Mouse (Mus musculus): ENCODE measurements around the gene Manbal. TPM values are rescaled to one million over a fixed set of nuclear protein-coding genes. Genes with fewer than 3 reads are reported as not detected.
A peak's percentile ranks its signal among the peaks of the same experiment; 100 is the strongest.

Gene Manbal
- 67.0 and 85.8 TPM in 2 replicates for polyA plus RNA-seq (2016; fragmentation: Nextera tagmentation; extraction: Ambion mirVana)

DNA sequence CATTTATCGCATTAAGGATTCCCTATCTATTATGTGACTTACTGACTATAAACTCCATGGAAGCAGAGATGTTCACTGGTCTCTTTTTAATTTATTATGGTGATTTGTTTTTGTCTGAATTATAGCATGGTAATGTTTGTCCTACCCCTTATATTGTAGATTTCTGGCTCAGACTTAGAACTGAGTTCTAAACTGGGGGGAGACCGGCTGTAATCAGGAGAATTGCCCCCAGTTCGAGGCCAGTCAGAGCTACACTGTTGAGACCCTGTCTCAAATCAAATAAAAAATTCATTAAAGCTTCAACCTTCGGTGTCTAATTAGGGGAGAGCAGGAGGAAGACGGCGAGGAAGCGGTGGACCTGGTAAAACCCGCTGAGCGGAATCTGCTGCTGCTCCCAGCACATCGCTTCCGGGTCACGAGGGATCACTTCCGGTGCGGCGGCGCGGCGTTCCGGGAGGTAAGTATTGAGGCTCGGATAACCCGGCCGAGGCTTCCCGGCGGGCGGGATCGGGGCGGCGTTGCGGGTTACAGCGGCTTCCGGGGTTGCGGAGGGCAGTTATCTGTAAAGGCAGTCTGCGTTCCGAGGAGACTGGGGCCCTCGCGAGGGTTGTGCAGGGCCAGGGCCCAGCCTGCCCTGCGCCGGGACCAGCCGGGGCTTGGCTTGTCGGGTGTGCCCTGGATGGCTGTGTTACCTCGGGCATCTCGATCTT, at the start of gene Manbal:
TSS of gene Manbal (plus strand) at position 411 of the 710 bp plus-strand sequence.
- WGBS, result 4% methylated on average over 42 of the region's 42 CpGs
- peaks cover 31% of the 10 kb centered on the region for H3K4me1 ChIP-seq (replicated peaks)
- peaks cover 16% of the 10 kb centered on the region; the same call in 1 of the 2 replicates for H3K36me3 ChIP-seq
- peak within 1 kb of the TSS; percentile 86 for H3K4me3 ChIP-seq
- H3K27me3 ChIP-seq (ENCODE audit: insufficient read depth, poor library complexity, severe bottlenecking), result no peaks in the 10 kb centered on the region
- H3K27ac ChIP-seq, result peak within 1 kb of the TSS; percentile 97
- H3K9me3 ChIP-seq, result no peaks in the 10 kb centered on the region
- peak; percentile 94 for DNase-seq (ENCODE audit: low spot score)

- H3K27me3 ChIP-seq (ENCODE audit: insufficient read depth, poor library complexity, severe bottlenecking), result no peaks in the 10 kb centered on the region
- peaks cover 100% of the 10 kb centered on the region for H3K36me3 ChIP-seq
- WGBS, result 94% methylated on average over 8 of the region's 8 CpGs
- DNase-seq (ENCODE audit: low spot score), result no peak
- peaks cover 10% of the 10 kb centered on the region; the same call in 1 of the 2 replicates for H3K4me1 ChIP-seq (replicated peaks)
- H3K27ac ChIP-seq, result no peak overlapping the region
- H3K4me3 ChIP-seq, result no peak overlapping the region
- H3K9me3 ChIP-seq, result no peaks in the 10 kb centered on the region
Observed at GRCm38 (mm10) chr2:157320135-157320534, 47.3 kb upstream of the Manbal start.

GRCm38 (mm10) chr2:157320886-157321285, 46.5 kb upstream of the Manbal start:
- H3K36me3 ChIP-seq, result peaks cover 100% of the 10 kb centered on the region
- DNase-seq (ENCODE audit: low spot score), result no peak

GRCm38 (mm10) chr2:157322029-157322766, 45.2 kb upstream of the Manbal start:
- peaks cover 11% of the 10 kb centered on the region; the same call in 1 of the 2 replicates for H3K4me1 ChIP-seq (replicated peaks)
- DNase-seq (ENCODE audit: low spot score), result no peak
- no peaks in the 10 kb centered on the region for H3K27me3 ChIP-seq (ENCODE audit: insufficient read depth, poor library complexity, severe bottlenecking)
- H3K9me3 ChIP-seq, result no peaks in the 10 kb centered on the region
- H3K4me3 ChIP-seq, result no peak overlapping the region
- WGBS, result 91% methylated on average over 5 of the region's 5 CpGs
- 0 out of 2 replicates have a peak overlapping the region, but pooled peaks have one; percentile 0 for H3K27ac ChIP-seq
- H3K36me3 ChIP-seq, result peaks cover 100% of the 10 kb centered on the region

More at GRCm38 (mm10) chr2:157320886-157321285, 46.5 kb upstream of the Manbal start:
- WGBS, result 42% methylated on average over 5 of the region's 5 CpGs
- Histone ChIP-seq H3K27ac (no peak overlapping the region), H3K9me3 (no peaks in the 10 kb centered on the region), H3K27me3 (ENCODE audit: insufficient read depth, poor library complexity, severe bottlenecking) (no peaks in the 10 kb centered on the region), H3K4me3 (no peak overlapping the region), H3K4me1 (replicated peaks) (peaks cover 10% of the 10 kb centered on the region; the same call in 1 of the 2 replicates)

DNA sequence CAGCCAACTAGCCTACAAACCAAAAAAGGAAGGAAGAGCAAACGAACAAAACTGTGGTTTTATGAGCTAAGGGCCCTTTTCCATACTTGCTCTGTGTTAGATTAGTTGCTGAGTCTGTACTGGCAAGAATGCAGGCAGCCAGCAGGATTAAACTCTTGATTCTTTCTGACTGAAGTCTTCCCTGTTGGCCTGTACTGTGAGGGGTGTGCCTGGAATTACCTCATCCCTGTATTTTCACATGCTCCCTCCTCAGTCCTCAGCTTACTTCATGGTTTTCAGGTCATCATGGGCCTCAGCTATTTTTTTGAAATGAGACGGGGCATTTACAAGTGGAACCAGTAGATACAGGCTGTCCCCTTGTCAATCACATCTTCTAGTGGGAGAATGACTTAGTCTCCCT, 42.2 kb upstream of the Manbal start:
- WGBS, result 89% methylated on average over 2 of the region's 2 CpGs
- Histone ChIP-seq H3K27me3 (ENCODE audit: insufficient read depth, poor library complexity, severe bottlenecking) (no peaks in the 10 kb centered on the region), H3K27ac (no peak overlapping the region), H3K36me3 (peaks cover 86% of the 10 kb centered on the region), H3K4me1 (replicated peaks) (peaks cover 38% of the 10 kb centered on the region), H3K4me3 (no peak overlapping the region), H3K9me3 (no peaks in the 10 kb centered on the region)
- DNase-seq (ENCODE audit: low spot score), result no peak

GRCm38 (mm10) chr2:157328106-157328505, 39.3 kb upstream of the Manbal start:
- DNase-seq (ENCODE audit: low spot score), result no peak
- H3K4me1 ChIP-seq (replicated peaks), result peaks cover 56% of the 10 kb centered on the region
- no peaks in the 10 kb centered on the region for H3K9me3 ChIP-seq
- peak overlapping the region; percentile 5; the same call in 1 of the 2 replicates for H3K4me3 ChIP-seq
- H3K36me3 ChIP-seq, result peaks cover 59% of the 10 kb centered on the region
- H3K27me3 ChIP-seq (ENCODE audit: insufficient read depth, poor library complexity, severe bottlenecking), result no peaks in the 10 kb centered on the region
- WGBS, result 31% methylated on average over 5 of the region's 5 CpGs
- H3K27ac ChIP-seq, result peak overlapping the region; percentile 89

- H3K9me3 ChIP-seq, result no peaks in the 10 kb centered on the region
- 13% methylated on average over 11 of the region's 11 CpGs for WGBS
- DNase-seq (ENCODE audit: low spot score), result peak; percentile 67
- H3K27me3 ChIP-seq (ENCODE audit: insufficient read depth, poor library complexity, severe bottlenecking), result no peaks in the 10 kb centered on the region
- peaks cover 60% of the 10 kb centered on the region for H3K4me1 ChIP-seq (replicated peaks)
- H3K27ac ChIP-seq, result peak overlapping the region; percentile 89
- H3K4me3 ChIP-seq, result 0 out of 2 replicates have a peak overlapping the region, but pooled peaks have one; percentile 16
- peaks cover 57% of the 10 kb centered on the region for H3K36me3 ChIP-seq
Observed at GRCm38 (mm10) chr2:157328570-157328969, 38.8 kb upstream of the Manbal start.

GRCm38 (mm10) chr2:157332059-157332458, 35.3 kb upstream of the Manbal start:
- peak overlapping the region; percentile 89 for H3K27ac ChIP-seq
- DNase-seq (ENCODE audit: low spot score), result no peak

DNA sequence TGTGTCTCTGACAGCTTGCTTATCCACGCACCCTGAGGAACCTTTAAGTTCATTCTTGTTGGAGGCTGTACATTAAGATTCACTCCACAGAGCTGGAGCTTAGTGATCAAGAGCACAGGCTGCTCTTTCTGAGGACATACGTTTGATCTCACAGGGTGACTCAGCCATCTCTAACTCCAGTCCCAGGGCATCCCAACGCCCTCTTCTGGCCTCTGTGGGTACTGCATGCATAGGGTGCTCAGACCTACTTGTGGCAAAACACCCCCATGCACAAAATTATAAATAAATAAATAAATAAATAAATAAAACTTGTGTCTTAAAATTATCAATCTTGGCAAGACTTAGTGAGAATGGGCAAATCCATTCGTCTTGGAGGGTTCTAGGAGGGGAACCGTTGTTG, 28.7 kb upstream of the Manbal start:
- H3K4me1 ChIP-seq (replicated peaks), result peaks cover 79% of the 10 kb centered on the region

More at GRCm38 (mm10) chr2:157332059-157332458, 35.3 kb upstream of the Manbal start:
- H3K4me1 ChIP-seq (replicated peaks), result peaks cover 85% of the 10 kb centered on the region
- H3K27me3 ChIP-seq (ENCODE audit: insufficient read depth, poor library complexity, severe bottlenecking), result 0 out of 2 replicates have a peak, but pooled peaks cover 4% of the 10 kb centered on the region
- peaks cover 22% of the 10 kb centered on the region for H3K36me3 ChIP-seq
- H3K4me3 ChIP-seq, result no peak overlapping the region
- WGBS, result 72% methylated on average over 5 of the region's 5 CpGs
- no peaks in the 10 kb centered on the region for H3K9me3 ChIP-seq

DNA sequence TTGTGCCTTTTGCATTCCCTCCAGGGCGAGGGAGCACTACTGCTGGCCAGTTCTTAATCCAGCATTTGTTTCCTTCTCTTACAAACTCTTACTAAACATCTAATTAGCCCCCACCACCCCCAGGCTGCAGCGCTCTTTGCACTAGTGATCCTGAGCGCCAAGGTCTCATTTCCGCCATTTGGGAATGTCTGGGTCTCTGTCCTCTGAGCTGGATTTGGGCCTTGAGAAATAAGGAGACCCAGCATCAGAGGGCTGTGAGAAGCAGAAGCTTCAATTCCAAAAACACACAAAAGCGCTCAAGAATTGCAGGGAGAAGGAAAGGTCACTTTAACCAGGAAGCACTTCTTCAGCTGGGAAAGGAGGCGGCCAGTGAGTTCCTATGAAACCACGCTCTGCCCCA, 27.9 kb upstream of the Manbal start:
- no peaks in the 10 kb centered on the region for H3K36me3 ChIP-seq
- 0 out of 2 replicates have a peak, but pooled peaks cover 4% of the 10 kb centered on the region for H3K27me3 ChIP-seq (ENCODE audit: insufficient read depth, poor library complexity, severe bottlenecking)
- WGBS, result 74% methylated on average over 7 of the region's 7 CpGs
- H3K27ac ChIP-seq, result peak overlapping the region; percentile 90
- H3K9me3 ChIP-seq, result no peaks in the 10 kb centered on the region
- peaks cover 77% of the 10 kb centered on the region for H3K4me1 ChIP-seq (replicated peaks)
- no peak overlapping the region for H3K4me3 ChIP-seq
- no peak for DNase-seq (ENCODE audit: low spot score)

More for the DNA sequence above, 28.7 kb upstream of the Manbal start:
- no peaks in the 10 kb centered on the region for H3K36me3 ChIP-seq
- peak overlapping the region; percentile 90 for H3K27ac ChIP-seq
- 0 out of 2 replicates have a peak, but pooled peaks cover 4% of the 10 kb centered on the region for H3K27me3 ChIP-seq (ENCODE audit: insufficient read depth, poor library complexity, severe bottlenecking)
- H3K9me3 ChIP-seq, result no peaks in the 10 kb centered on the region
- peak; percentile 79 for DNase-seq (ENCODE audit: low spot score)
- 37% methylated on average over 5 of the region's 5 CpGs for WGBS
- H3K4me3 ChIP-seq, result no peak overlapping the region

DNA sequence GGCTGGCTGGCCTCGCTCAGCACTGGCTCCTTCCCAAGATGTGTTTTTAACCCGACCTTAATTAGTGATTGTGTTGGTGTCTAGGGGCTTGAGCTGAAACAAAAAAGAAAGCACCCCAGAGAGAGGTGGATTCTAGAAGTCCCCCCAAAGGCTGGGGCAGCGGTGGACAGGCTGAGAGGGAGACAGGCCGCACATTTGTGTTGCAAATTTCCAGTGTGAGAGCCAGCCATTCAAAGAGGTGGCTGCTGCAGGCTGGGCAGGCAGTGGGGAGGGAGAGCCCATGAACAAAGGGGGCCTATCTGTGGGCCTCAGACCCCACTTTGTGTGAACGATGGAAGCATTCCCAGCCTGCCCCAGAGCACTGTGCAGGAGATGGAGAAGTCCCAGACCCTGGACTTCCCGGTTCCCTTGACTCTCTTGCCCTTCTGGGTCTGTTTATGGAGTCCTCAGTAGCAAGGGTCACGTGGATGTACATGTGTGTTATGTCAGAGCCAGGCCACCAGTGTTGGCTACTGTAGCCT, 27.1 kb upstream of the Manbal start:
- Histone ChIP-seq H3K4me1 (replicated peaks) (peaks cover 72% of the 10 kb centered on the region), H3K36me3 (no peaks in the 10 kb centered on the region), H3K27me3 (ENCODE audit: insufficient read depth, poor library complexity, severe bottlenecking) (no peaks in the 10 kb centered on the region), H3K27ac (peak overlapping the region; percentile 90), H3K4me3 (no peak overlapping the region), H3K9me3 (no peaks in the 10 kb centered on the region)
- peak; percentile 65 for DNase-seq (ENCODE audit: low spot score)
- 16% methylated on average over 7 of the region's 7 CpGs for WGBS

DNA sequence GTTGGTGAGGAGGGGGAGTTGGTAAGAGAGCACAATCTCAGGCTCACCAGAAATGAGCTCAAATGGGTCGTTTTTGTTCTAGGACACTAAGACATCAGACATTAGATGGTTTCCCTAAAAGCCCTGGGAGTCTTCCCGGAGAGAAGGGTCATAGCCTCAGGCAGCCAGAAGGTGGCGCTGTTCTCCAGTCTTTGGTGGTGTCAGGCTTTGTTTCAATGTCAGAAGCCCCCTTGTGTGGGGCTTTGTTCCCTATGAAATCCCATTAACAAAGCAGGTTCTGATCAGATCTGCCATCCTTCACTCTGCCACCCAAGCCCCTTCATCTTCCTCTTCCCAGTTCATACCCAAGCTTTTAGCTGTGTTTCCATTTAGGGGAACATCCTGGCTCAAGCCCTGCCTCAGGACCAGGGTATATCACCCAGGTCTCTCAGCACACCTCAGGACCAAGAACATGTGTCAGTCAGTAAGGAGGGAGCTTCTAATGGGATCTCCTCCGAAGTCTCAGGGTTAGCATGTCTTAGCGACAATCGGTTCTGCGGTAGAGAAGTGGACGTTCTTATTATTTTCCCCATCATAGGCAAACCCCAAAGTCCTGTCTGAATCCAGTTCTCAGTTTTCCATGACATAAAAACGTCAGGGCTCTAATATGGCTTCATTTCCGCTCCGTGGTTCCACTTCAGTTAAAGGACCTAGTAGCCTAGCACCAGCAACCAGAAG, 25.7 kb upstream of the Manbal start:
- WGBS, result 40% methylated on average over 11 of the region's 11 CpGs
- Histone ChIP-seq H3K36me3 (no peaks in the 10 kb centered on the region), H3K4me1 (replicated peaks) (peaks cover 60% of the 10 kb centered on the region), H3K9me3 (no peaks in the 10 kb centered on the region), H3K27ac (peak overlapping the region; percentile 90), H3K4me3 (no peak overlapping the region), H3K27me3 (ENCODE audit: insufficient read depth, poor library complexity, severe bottlenecking) (no peaks in the 10 kb centered on the region)
- peak; percentile 87 for DNase-seq (ENCODE audit: low spot score)
